In the genomic region with DNA sequence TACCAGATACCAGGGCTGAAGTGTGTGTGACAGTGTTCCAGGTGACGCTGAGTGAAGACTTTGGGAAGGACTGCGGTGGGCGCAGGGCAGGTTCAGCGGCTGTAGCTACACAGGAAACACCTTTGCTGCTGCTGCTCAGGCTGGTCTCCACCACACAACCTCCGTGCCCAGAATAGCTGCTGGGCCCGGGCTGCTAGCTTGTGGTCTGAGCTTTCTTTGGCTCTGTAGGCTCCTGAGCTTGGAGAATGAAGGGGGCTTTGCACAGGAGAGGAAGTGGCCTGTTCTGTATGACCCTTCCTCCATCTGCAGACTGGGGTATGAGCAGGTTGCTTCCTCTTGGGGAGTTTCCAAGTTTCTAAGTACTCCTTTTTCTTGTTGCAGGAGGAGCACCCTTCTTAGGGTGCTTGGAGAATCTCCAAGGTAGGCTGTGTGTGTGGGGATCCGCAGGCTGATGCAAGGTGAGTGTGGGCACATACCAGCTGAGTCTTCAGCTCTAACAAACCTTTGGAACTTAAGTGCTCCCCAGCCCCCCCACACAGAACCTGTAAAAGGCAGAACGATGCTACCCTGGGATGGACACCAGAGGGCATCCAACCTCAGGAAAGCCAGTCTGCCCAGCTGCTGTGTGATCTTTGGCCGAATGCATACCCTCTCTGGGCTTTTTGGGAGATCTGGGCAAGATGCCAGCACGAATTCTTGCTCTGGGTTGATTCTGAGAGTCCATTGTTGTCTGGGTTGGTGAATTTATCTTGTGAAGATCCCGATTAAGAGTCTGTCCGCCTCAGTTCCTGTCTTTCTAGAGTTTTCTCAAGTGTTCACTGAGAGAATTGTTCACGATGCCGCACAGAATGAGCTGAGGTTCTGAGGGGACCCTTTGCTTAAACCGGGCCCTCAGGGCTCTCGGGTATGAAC, we compare ENCODE assay signal across 7 mouse cellular contexts.
DNase-seq lines count a peak whose midpoint lies in the region; ATAC-seq and TF ChIP-seq lines count a peak whose summit lies in the region.

No protein-coding gene starts in this region.

- no peaks in the 10 kb centered on the region for H3K27me3 ChIP-seq in liver, embryonic 14.5 days (ENCODE audit: control insufficient read depth, insufficient read depth, low read length)
- H3K27me3 ChIP-seq in liver, embryonic 12.5 days (replicated peaks) = peaks cover 6% of the 10 kb centered on the region; the same call in 1 of the 2 replicates
- H3K27me3 ChIP-seq in thymus, adult 2 months (ENCODE audit: control insufficient read depth, insufficient read depth, low read length) = no peaks in the 10 kb centered on the region

- H3K9ac ChIP-seq in liver, embryonic 14.5 days (replicated peaks) = no peak overlapping the region
- no peak overlapping the region for H3K9ac ChIP-seq in liver, embryonic 12.5 days

- no peaks in the 10 kb centered on the region for H3K9me3 ChIP-seq in liver, embryonic 14.5 days (ENCODE audit: control insufficient read depth, low read length)
- no peaks in the 10 kb centered on the region for H3K9me3 ChIP-seq in liver, embryonic 12.5 days (replicated peaks)

- TF ChIP-seq EP300 in liver, embryonic 14.5 days (IDR thresholded peaks at IDR 0.05; ENCODE audit: low read depth) = no peak

- H3K27ac ChIP-seq in liver, embryonic 14.5 days = no peak overlapping the region
- H3K27ac ChIP-seq in liver, embryonic 12.5 days = no peak overlapping the region
- no peak overlapping the region; the same call in 1 of the 2 replicates for H3K27ac ChIP-seq in thymus, adult 2 months (ENCODE audit: control insufficient read depth, insufficient read depth, low read length)

- no peak for DNase-seq in liver, embryonic 14.5 days (ENCODE audit: low read depth in 3 of 3, low spot score in 3 of 3)
- peak; percentile 48 for DNase-seq in thymus, adult 2 months
- DNase-seq in urinary bladder, postnatal 4 days (ENCODE audit: low spot score in 2 of 2) = no peak
- DNase-seq in right cerebral cortex, postnatal 4 days = no peak

- H3K4me2 ChIP-seq in liver, embryonic 14.5 days (ENCODE audit: low read depth) = no peak overlapping the region
- H3K4me2 ChIP-seq in liver, embryonic 12.5 days = no peak overlapping the region

- ATAC-seq in liver, embryonic 14.5 days (ENCODE audit: insufficient read depth) = no peak
- ATAC-seq in liver, embryonic 12.5 days = no peak
- ATAC-seq in common myeloid progenitor, adult 5-6 weeks (replicated peaks; ENCODE audit: low read depth, poor library complexity, severe bottlenecking) = peak; percentile 90
- ATAC-seq in hematopoietic stem cell, adult 5-6 weeks (replicated peaks in 1 of 2; ENCODE audit: insufficient read depth in 1 of 2, low FRiP score in 2 of 2, low TSS enrichment in 1 of 2, low read depth in 1 of 2, poor library complexity in 2 of 2, severe bottlenecking in 2 of 2) = peak; percentile 97 to 98

- no peak for TF ChIP-seq POLR2A in thymus, adult 2 months (IDR thresholded peaks at IDR 0.05; ENCODE audit: control insufficient read depth, extremely low read depth, insufficient read depth, low read length, poor library complexity)

- no peaks in the 10 kb centered on the region for H3K36me3 ChIP-seq in liver, embryonic 14.5 days (replicated peaks; ENCODE audit: control insufficient read depth, insufficient read depth, low read depth)
- no peaks in the 10 kb centered on the region for H3K36me3 ChIP-seq in liver, embryonic 12.5 days
- H3K36me3 ChIP-seq in thymus, adult 2 months (ENCODE audit: control insufficient read depth, insufficient read depth, low read length) = no peaks in the 10 kb centered on the region

- no peak overlapping the region for H3K4me3 ChIP-seq in liver, embryonic 14.5 days (ENCODE audit: insufficient read depth in 1 of 2, low read depth in 2 of 2, low read length in 2 of 2)
- H3K4me3 ChIP-seq in liver, embryonic 12.5 days = no peak overlapping the region
- no peak overlapping the region for H3K4me3 ChIP-seq in thymus, adult 2 months (ENCODE audit: control insufficient read depth, insufficient read depth, low read length)

- TF ChIP-seq CTCF in liver, embryonic 14.5 days (IDR thresholded peaks at IDR 0.05; ENCODE audit: low read depth) = peak; percentile 34; the same call in 1 of the 2 replicates
- TF ChIP-seq CTCF in thymus, adult 2 months (IDR thresholded peaks at IDR 0.05; ENCODE audit: borderline replicate concordance, control insufficient read depth, extremely low read depth, insufficient read depth, low read length, poor library complexity) = no peak; the same call in 1 of the 2 replicates

- 0 out of 4 replicates have a peak, but pooled peaks cover 0 to 2% of the 10 kb centered on the region in 2 experiments for H3K4me1 ChIP-seq in liver, embryonic 14.5 days (replicated peaks; ENCODE audit: control insufficient read depth in 2 of 2, insufficient read depth in 2 of 2, low read length in 1 of 2)
- peaks cover 7% of the 10 kb centered on the region; the same call in 1 of the 2 replicates for H3K4me1 ChIP-seq in liver, embryonic 12.5 days
- peaks cover 27% of the 10 kb centered on the region for H3K4me1 ChIP-seq in thymus, adult 2 months (replicated peaks; ENCODE audit: control insufficient read depth, insufficient read depth, low read length)

- WGBS in liver, embryonic 14.5 days (ENCODE audit: insufficient replicate concordance) = 15% methylated on average over 16 of the region's 16 CpGs
- whole genome bisulfite sequencing in liver, embryonic 12.5 days (ENCODE audit: insufficient replicate concordance) = 29% methylated on average over 16 of the region's 16 CpGs
- 8% methylated on average over 16 of the region's 16 CpGs for whole genome bisulfite sequencing in thymus, adult 2 months

Comparison
In these comparisons a context has a peak if more than half of its experiments do, and no peak if none do; other contexts are left out.
1. ATAC-seq: peak in common myeloid progenitor, adult 5-6 weeks (single experiment) and hematopoietic stem cell, adult 5-6 weeks (2 of 2); none in liver, embryonic 14.5 days (single experiment) and liver, embryonic 12.5 days (single experiment).